Mouse (Mus musculus) activated CD4-positive, CD25-positive, alpha-beta regulatory T cell (primary cell): ENCODE results near the gene Rnf126. TPM values are rescaled to one million over a fixed set of nuclear protein-coding genes. Genes with fewer than 3 reads are reported as not detected.

ENCODE experiments used
- polyA plus RNA-seq, 2 experiments: library from polyadenylated mRNA; unstranded; fragments of 100-300 nt; shearing (Covaris generic); gene quantifications; one replicate each; pipeline ENCODE4 v1.2.1; 2017

Gene Rnf126
- polyA plus RNA-seq: 10 to 100 TPM; 47.0 to 58.4 TPM

GRCm38 (mm10) chr10:79766508-79767325 is at the start of gene Rnf126:
Rnf126 (minus strand) TSS chr10:79766952.

GRCm38 (mm10) chr10:79793051-79793737 is 26.4 kb upstream of the Rnf126 start, which contains the start of gene Palm:
Palm (plus strand) TSS chr10:79793572.

DNA sequence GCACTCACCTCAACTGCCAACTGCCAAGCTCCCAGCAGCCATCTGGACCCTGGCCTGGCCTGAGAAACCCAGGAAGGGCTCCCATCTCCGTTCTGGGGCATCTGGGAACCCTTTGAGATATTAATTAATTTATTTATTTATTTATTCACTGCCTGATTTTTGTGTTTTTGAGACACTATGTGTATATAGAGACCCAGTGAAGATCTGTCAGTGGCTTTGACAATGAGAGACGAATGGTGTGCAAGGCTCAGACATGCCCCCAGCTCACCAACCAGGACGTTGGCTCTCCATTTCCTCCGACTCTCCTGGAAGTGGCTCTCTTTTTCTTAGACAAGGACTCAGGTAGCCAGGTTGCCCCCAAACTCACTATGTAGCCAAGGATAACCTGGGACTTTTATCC is 24.1 kb upstream of the Rnf126 start, which contains the start of gene Prss57:
Gene Prss57, minus strand, starts transcription at position 101 of the 400 bp plus-strand sequence.

GRCm38 (mm10) chr10:79777103-79777531 is 10.4 kb upstream of the Rnf126 start, which contains the start of gene Fstl3:
Fstl3 (plus strand) TSS chr10:79777272.

DNA sequence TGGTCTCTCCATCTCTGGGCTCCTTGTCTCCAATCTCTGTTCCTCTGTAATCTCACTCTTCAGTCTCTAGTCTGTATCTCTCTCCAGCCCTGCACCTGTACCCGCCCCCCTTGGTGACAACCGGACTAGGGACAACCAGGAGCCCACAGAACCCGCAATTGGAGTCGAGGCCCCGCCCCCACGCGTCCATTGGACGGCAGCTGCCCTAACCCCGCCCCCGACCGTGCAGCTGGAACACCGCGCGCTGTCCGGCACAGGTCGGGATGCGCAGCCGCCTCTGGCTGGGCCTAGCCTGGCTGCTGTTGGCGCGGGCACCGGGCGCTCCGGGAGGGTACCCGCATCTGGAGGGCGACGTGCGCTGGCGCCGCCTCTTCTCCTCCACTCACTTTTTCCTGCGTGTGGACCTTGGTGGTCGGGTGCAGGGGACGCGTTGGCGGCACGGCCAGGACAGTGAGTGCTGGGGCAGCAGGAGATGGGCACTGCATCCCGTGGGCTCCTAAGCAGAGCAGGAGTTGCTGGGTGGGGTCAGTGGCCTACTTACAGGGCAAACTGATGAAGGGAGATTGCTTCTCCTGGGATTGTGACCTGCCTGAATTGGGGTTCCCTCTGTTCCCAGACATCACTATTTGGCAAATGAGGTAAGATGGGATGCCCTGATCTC is 11.8 kb downstream of the Rnf126 start, which contains the start of gene Fgf22:
Gene Fgf22, plus strand, starts transcription at position 221 of the 661 bp plus-strand sequence.

DNA sequence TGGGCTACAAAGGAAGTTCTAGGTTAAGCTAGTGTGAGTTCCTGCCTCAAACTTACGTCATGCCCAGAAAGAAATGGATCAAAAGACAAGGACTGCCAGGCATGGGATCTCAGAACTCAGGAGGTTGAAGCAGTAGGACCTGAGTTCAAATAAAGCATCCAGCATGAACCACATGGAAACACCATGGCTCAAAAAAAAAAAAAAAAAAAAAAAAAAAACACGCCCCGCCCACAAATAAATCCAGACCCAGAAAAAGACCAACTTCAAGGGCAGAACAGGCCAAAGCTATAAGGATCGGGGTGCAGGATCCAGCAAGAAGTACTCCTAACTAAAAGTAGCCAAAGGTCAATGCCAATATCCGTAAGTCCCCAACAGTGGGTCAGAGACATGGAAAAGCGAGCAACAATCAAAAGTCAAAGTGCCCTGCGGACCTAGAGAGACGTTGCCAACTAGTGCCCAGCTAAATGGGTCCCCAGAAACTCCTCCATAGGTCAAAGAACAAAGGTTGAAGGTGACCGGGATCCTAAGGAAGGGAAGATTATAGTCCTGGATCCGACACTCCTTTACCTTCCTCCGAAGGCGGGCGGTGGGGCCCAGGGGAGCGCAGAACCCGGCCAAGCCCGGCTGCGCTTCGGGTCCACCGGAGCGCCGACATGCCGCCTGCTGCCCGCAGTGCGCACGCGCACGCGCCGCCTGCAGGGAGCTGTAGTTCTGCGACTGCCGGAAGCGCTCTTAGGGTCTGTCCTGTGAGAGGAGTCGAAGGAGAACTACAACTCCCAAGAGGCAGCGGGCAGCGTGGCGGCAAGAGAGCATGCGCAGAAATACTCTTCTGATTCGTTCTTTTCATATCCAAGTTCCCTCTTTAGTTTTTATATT is 20.6 kb downstream of the Rnf126 start, which contains the start of gene Polrmt:
Gene Polrmt, minus strand, starts transcription at position 684 of the 876 bp plus-strand sequence.

DNA sequence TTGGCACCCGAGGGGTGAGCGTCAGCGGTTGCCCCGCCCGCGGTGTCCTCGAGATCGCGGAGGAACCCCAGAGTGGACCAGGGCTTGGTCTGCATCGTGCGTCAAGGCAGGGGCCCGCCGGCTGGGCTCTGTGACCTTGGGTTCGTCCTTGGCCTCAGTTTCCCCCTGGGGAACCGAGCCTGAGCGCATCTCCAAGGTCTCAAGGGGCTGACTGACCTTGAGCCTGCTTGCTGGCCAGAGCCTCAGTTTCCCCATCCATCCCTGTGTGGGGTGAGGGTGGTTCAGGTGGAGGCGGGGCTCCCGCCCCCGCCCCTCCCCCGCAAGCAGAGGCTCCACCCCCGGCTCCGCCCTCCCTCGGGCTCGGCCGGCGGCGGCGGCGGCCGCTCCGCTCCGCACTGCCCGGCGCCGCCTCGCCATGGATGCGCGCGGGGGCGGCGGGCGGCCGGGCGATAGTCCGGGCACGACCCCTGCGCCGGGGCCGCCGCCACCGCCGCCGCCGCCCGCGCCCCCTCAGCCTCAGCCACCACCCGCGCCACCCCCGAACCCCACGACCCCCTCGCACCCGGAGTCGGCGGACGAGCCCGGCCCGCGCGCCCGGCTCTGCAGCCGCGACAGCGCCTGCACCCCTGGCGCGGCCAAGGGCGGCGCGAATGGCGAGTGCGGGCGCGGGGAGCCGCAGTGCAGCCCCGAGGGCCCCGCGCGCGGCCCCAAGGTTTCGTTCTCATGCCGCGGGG is 50.3 kb downstream of the Rnf126 start, which contains the start of gene Hcn2:
Gene Hcn2, plus strand, starts transcription at position 381 of the 734 bp plus-strand sequence.

Other genes starting within 250 kb of the Rnf126 start
- 1 to 10 TPM; 3.2 to 4.2 TPM for gene Plpp2, start 233.2 kb downstream of the Rnf126 start, polyA plus RNA-seq
- gene Mier2, start 211.8 kb downstream of the Rnf126 start, polyA plus RNA-seq: 10 to 100 TPM; 30.9 to 33.0 TPM
- gene Theg, start 179.6 kb downstream of the Rnf126 start, polyA plus RNA-seq: not detected
- gene C2cd4c, start 152.9 kb downstream of the Rnf126 start, polyA plus RNA-seq: not detected
- under 1 TPM in 1 of 2 experiments, not detected in 1; 0.05 TPM for gene Shc2, start 129.0 kb downstream of the Rnf126 start, polyA plus RNA-seq
- gene Odf3l2, start 121.2 kb downstream of the Rnf126 start, polyA plus RNA-seq: not detected
- under 1 TPM; 0.32 to 0.51 TPM for gene Madcam1, start 102.4 kb downstream of the Rnf126 start, polyA plus RNA-seq
- 10 to 100 TPM; 58.4 to 61.8 TPM for gene Tpgs1, start 97.6 kb downstream of the Rnf126 start, polyA plus RNA-seq
- gene Cdc34, start 84.8 kb downstream of the Rnf126 start, polyA plus RNA-seq: 100 to 1,000 TPM; 104 to 107 TPM
- 1 to 10 TPM; 1.2 to 1.5 TPM for gene Gzmm, start 77.9 kb downstream of the Rnf126 start, polyA plus RNA-seq
- gene Bsg, start 62.5 kb downstream of the Rnf126 start, polyA plus RNA-seq: 100 to 1,000 TPM; 226 to 283 TPM
- under 1 TPM; 0.13 to 0.23 TPM for gene Hcn2, start 50.3 kb downstream of the Rnf126 start, polyA plus RNA-seq
- gene Polrmt, start 20.4 kb downstream of the Rnf126 start, polyA plus RNA-seq: 10 to 100 TPM; 29.5 to 32.3 TPM
- gene Fgf22, start 11.9 kb downstream of the Rnf126 start, polyA plus RNA-seq: under 1 TPM; 0.12 to 0.33 TPM
- under 1 TPM; 0.55 to 0.81 TPM for gene Fstl3, start 10.3 kb upstream of the Rnf126 start, polyA plus RNA-seq
- under 1 TPM; 0.23 to 0.55 TPM for gene Prss57, start 24.0 kb upstream of the Rnf126 start, polyA plus RNA-seq
- 1 to 10 TPM; 2.1 to 3.4 TPM for gene Palm, start 26.6 kb upstream of the Rnf126 start, polyA plus RNA-seq
- 1 to 10 TPM in 1 of 2 experiments, not detected in 1; 1.1 TPM for gene Misp, start 54.0 kb upstream of the Rnf126 start, polyA plus RNA-seq
- 100 to 1,000 TPM; 242 to 297 TPM for gene Ptbp1, start 87.5 kb upstream of the Rnf126 start, polyA plus RNA-seq
- gene Prtn3, start 107.5 kb upstream of the Rnf126 start, polyA plus RNA-seq: not detected
- 1 to 10 TPM; 2.5 to 3.6 TPM for gene Plppr3, start 107.7 kb upstream of the Rnf126 start, polyA plus RNA-seq
- not detected for gene Elane, start 119.3 kb upstream of the Rnf126 start, polyA plus RNA-seq
- not detected for gene Cfd, start 123.9 kb upstream of the Rnf126 start, polyA plus RNA-seq
- gene Med16, start 142.0 kb upstream of the Rnf126 start, polyA plus RNA-seq: 10 to 100 TPM; 27.8 to 35.8 TPM
- 10 to 100 TPM; 16.0 to 34.9 TPM for gene Gm26602, start 143.9 kb upstream of the Rnf126 start, polyA plus RNA-seq
- under 1 TPM; 0.47 to 0.56 TPM for gene Kiss1r, start 150.0 kb upstream of the Rnf126 start, polyA plus RNA-seq
- gene R3hdm4, start 154.3 kb upstream of the Rnf126 start, polyA plus RNA-seq: 100 to 1,000 TPM; 188 to 197 TPM
- gene Arid3a, start 160.1 kb upstream of the Rnf126 start, polyA plus RNA-seq: 10 to 100 TPM in 1 of 2 experiments, 1 to 10 TPM in 1; 7.0 to 15.0 TPM
- gene Wdr18, start 193.2 kb upstream of the Rnf126 start, polyA plus RNA-seq: 10 to 100 TPM; 52.3 to 56.5 TPM
- under 1 TPM; 0.13 to 0.28 TPM for gene Grin3b, start 203.8 kb upstream of the Rnf126 start, polyA plus RNA-seq
- gene Tmem259, start 217.4 kb upstream of the Rnf126 start, polyA plus RNA-seq: 10 to 100 TPM; 24.8 to 28.5 TPM
- 100 to 1,000 TPM; 650 to 940 TPM for gene Cnn2, start 221.6 kb upstream of the Rnf126 start, polyA plus RNA-seq
- 10 to 100 TPM; 21.2 to 46.3 TPM for gene Abca7, start 229.5 kb upstream of the Rnf126 start, polyA plus RNA-seq
- 100 to 1,000 TPM; 587 to 734 TPM for gene Arhgap45, start 249.7 kb upstream of the Rnf126 start, polyA plus RNA-seq